Mouse (Mus musculus): ENCODE measurements around the gene Nipsnap3a. TPM values are rescaled to one million over a fixed set of nuclear protein-coding genes. Genes with fewer than 3 reads are reported as not detected.

The Nipsnap3a gene
- not detected in 2 replicates for polyA plus RNA-seq (2014; fragmentation: Nextera tagmentation; extraction: Ambion mirVana)

DNA sequence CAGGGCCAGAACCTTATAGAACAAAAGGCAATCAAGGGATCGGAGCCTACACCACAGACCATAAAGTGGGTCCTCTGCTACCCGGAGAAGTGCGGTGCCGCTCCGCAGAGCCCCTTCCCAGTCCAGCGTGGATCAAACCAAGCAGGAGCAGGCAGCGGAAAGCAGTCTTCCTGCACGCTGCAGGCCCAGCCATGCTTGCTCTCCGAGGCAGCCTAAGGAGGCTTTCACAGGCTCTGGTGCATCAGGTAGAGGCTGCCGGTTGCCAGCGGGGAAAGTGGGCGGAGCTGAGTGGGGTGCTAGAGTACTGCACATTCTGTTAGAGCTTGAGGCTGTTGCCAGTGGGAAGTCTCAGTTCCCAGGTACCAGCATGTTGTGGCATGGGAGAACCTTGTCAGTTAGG, at the start of gene Nipsnap3a:
Nipsnap3a (plus strand) TSS at position 25 of the 400 bp plus-strand sequence.
- H3K9ac ChIP-seq (replicated peaks; ENCODE audit: low read depth, low read length): no peak within 1 kb of the TSS

GRCm38 (mm10) chr4:52946665-52947064, 42.4 kb upstream of the Nipsnap3a start:
- Histone ChIP-seq H3K27ac (ENCODE audit: low read depth, low read length) (no peak overlapping the region), H3K9me3 (ENCODE audit: control insufficient read depth, low read length) (no peaks in the 10 kb centered on the region)
- no peak for ATAC-seq (ENCODE audit: low read depth)

More for the DNA sequence above, at the start of gene Nipsnap3a:
- Histone ChIP-seq H3K4me1 (ENCODE audit: control insufficient read depth, insufficient read depth, low read length) (no peaks in the 10 kb centered on the region), H3K9me3 (ENCODE audit: control insufficient read depth, low read length) (no peaks in the 10 kb centered on the region), H3K27me3 (ENCODE audit: control insufficient read depth, insufficient read depth, low read length) (no peaks in the 10 kb centered on the region), H3K4me3 (ENCODE audit: low read depth, low read length) (peak within 1 kb of the TSS; percentile 2; the same call in 1 of the 2 replicates), H3K36me3 (ENCODE audit: control insufficient read depth, insufficient read depth, low read length) (no peaks in the 10 kb centered on the region), H3K27ac (ENCODE audit: low read depth, low read length) (no peak within 1 kb of the TSS), H3K4me2 (ENCODE audit: low read depth, low read length) (peak within 1 kb of the TSS; percentile 23)
- peak; percentile 76; the same call in 1 of the 2 replicates for ATAC-seq (ENCODE audit: low read depth)
- 34% methylated on average over 12 of the region's 12 CpGs for WGBS

GRCm38 (mm10) chr4:52949005-52949404, 40.1 kb upstream of the Nipsnap3a start:
- no peaks in the 10 kb centered on the region for H3K27me3 ChIP-seq (ENCODE audit: control insufficient read depth, insufficient read depth, low read length)
- no peak overlapping the region for H3K4me2 ChIP-seq (ENCODE audit: low read depth, low read length)
- H3K27ac ChIP-seq (ENCODE audit: low read depth, low read length): no peak overlapping the region
- H3K4me1 ChIP-seq (ENCODE audit: control insufficient read depth, insufficient read depth, low read length): no peaks in the 10 kb centered on the region
- no peak for ATAC-seq (ENCODE audit: low read depth)
- H3K36me3 ChIP-seq (ENCODE audit: control insufficient read depth, insufficient read depth, low read length): no peaks in the 10 kb centered on the region
- H3K9me3 ChIP-seq (ENCODE audit: control insufficient read depth, low read length): no peaks in the 10 kb centered on the region
- H3K4me3 ChIP-seq (ENCODE audit: low read depth, low read length): no peak overlapping the region
- 78% methylated on average over 2 of the region's 2 CpGs for WGBS
- H3K9ac ChIP-seq (replicated peaks; ENCODE audit: low read depth, low read length): no peak overlapping the region

More at GRCm38 (mm10) chr4:52946665-52947064, 42.4 kb upstream of the Nipsnap3a start:
- Histone ChIP-seq H3K4me2 (ENCODE audit: low read depth, low read length) (no peak overlapping the region), H3K4me1 (ENCODE audit: control insufficient read depth, insufficient read depth, low read length) (no peaks in the 10 kb centered on the region), H3K4me3 (ENCODE audit: low read depth, low read length) (no peak overlapping the region), H3K27me3 (ENCODE audit: control insufficient read depth, insufficient read depth, low read length) (no peaks in the 10 kb centered on the region), H3K9ac (replicated peaks; ENCODE audit: low read depth, low read length) (no peak overlapping the region), H3K36me3 (ENCODE audit: control insufficient read depth, insufficient read depth, low read length) (no peaks in the 10 kb centered on the region)

- WGBS: 31% methylated on average over 4 of the region's 4 CpGs
- ATAC-seq (ENCODE audit: low read depth): peak; percentile 82; the same call in 1 of the 2 replicates
Observed at GRCm38 (mm10) chr4:52958693-52959092, 30.4 kb upstream of the Nipsnap3a start.

GRCm38 (mm10) chr4:52964247-52964646, 24.8 kb upstream of the Nipsnap3a start, which contains the start of gene Olfr270:
Olfr270 (plus strand) TSS chr4:52964547.
- Histone ChIP-seq H3K9ac (replicated peaks; ENCODE audit: low read depth, low read length) (no peak within 1 kb of the TSS), H3K4me1 (ENCODE audit: control insufficient read depth, insufficient read depth, low read length) (no peaks in the 10 kb centered on the region), H3K27me3 (ENCODE audit: control insufficient read depth, insufficient read depth, low read length) (no peaks in the 10 kb centered on the region), H3K4me2 (ENCODE audit: low read depth, low read length) (no peak within 1 kb of the TSS), H3K9me3 (ENCODE audit: control insufficient read depth, low read length) (no peaks in the 10 kb centered on the region), H3K36me3 (ENCODE audit: control insufficient read depth, insufficient read depth, low read length) (no peaks in the 10 kb centered on the region), H3K27ac (ENCODE audit: low read depth, low read length) (no peak within 1 kb of the TSS), H3K4me3 (ENCODE audit: low read depth, low read length) (no peak within 1 kb of the TSS)
- no peak for ATAC-seq (ENCODE audit: low read depth)

More at GRCm38 (mm10) chr4:52958693-52959092, 30.4 kb upstream of the Nipsnap3a start:
- no peak overlapping the region for H3K4me2 ChIP-seq (ENCODE audit: low read depth, low read length)
- H3K9me3 ChIP-seq (ENCODE audit: control insufficient read depth, low read length): no peaks in the 10 kb centered on the region
- no peaks in the 10 kb centered on the region for H3K36me3 ChIP-seq (ENCODE audit: control insufficient read depth, insufficient read depth, low read length)
- H3K27me3 ChIP-seq (ENCODE audit: control insufficient read depth, insufficient read depth, low read length): no peaks in the 10 kb centered on the region
- H3K4me3 ChIP-seq (ENCODE audit: low read depth, low read length): no peak overlapping the region
- no peaks in the 10 kb centered on the region for H3K4me1 ChIP-seq (ENCODE audit: control insufficient read depth, insufficient read depth, low read length)
- no peak overlapping the region for H3K27ac ChIP-seq (ENCODE audit: low read depth, low read length)
- H3K9ac ChIP-seq (replicated peaks; ENCODE audit: low read depth, low read length): no peak overlapping the region

DNA sequence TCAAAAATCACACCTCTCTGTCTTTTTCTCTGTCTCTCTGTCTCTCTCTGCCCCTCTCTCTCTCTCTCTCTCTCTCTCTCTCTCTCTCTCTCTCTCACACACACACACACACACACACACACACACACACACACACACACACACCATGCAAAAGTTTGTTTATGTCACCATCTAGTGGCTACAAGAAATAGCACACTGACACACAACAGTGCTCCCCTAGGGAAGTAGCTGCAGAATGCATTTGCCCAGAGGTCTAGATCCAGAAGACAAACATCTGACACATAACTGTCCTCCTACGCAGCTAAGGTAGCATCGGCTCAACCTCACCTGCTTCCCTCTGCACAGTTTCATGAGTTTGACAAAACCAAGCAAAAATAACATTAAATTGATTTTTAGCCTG, 3.9 kb upstream of the Nipsnap3a start:
- WGBS: 88% methylated on average over 2 of the region's 2 CpGs

GRCm38 (mm10) chr4:52986266-52986665, 2.8 kb upstream of the Nipsnap3a start:
- no peak overlapping the region for H3K4me3 ChIP-seq (ENCODE audit: low read depth, low read length)
- 78% methylated on average over 2 of the region's 2 CpGs for WGBS
- no peaks in the 10 kb centered on the region for H3K36me3 ChIP-seq (ENCODE audit: control insufficient read depth, insufficient read depth, low read length)
- H3K4me1 ChIP-seq (ENCODE audit: control insufficient read depth, insufficient read depth, low read length): no peaks in the 10 kb centered on the region
- no peak overlapping the region for H3K27ac ChIP-seq (ENCODE audit: low read depth, low read length)
- ATAC-seq (ENCODE audit: low read depth): no peak
- H3K9me3 ChIP-seq (ENCODE audit: control insufficient read depth, low read length): no peaks in the 10 kb centered on the region
- H3K4me2 ChIP-seq (ENCODE audit: low read depth, low read length): no peak overlapping the region
- H3K27me3 ChIP-seq (ENCODE audit: control insufficient read depth, insufficient read depth, low read length): no peaks in the 10 kb centered on the region
- H3K9ac ChIP-seq (replicated peaks; ENCODE audit: low read depth, low read length): no peak overlapping the region

More for the DNA sequence above, 3.9 kb upstream of the Nipsnap3a start:
- Histone ChIP-seq H3K9ac (replicated peaks; ENCODE audit: low read depth, low read length) (no peak overlapping the region), H3K36me3 (ENCODE audit: control insufficient read depth, insufficient read depth, low read length) (no peaks in the 10 kb centered on the region), H3K27me3 (ENCODE audit: control insufficient read depth, insufficient read depth, low read length) (no peaks in the 10 kb centered on the region), H3K27ac (ENCODE audit: low read depth, low read length) (no peak overlapping the region), H3K4me2 (ENCODE audit: low read depth, low read length) (no peak overlapping the region), H3K9me3 (ENCODE audit: control insufficient read depth, low read length) (no peaks in the 10 kb centered on the region), H3K4me1 (ENCODE audit: control insufficient read depth, insufficient read depth, low read length) (no peaks in the 10 kb centered on the region), H3K4me3 (ENCODE audit: low read depth, low read length) (no peak overlapping the region)
- 0 out of 2 replicates have a peak, but pooled peaks have one; percentile 47 for ATAC-seq (ENCODE audit: low read depth)

DNA sequence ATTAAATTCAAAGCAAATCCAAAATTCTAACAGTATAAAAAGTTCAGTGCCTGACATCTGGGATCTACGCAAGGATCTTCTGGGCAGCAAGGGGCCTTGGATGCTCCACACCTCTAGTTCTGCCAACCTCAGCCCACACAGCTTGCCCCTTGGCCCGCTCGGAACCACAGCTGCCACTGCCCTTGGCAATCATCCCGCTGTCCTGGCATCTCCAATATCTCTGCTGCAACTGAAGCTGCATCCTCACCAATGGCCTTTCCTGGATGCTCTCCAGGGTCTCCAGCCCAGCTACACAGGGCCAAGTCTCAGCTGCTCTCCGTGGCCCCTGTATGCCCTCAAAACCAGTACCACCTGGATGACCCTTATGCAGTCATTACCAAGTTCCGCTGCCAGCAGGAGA, 10.4 kb downstream of the Nipsnap3a start:
- H3K4me2 ChIP-seq (ENCODE audit: low read depth, low read length): no peak overlapping the region
- no peak overlapping the region for H3K9ac ChIP-seq (replicated peaks; ENCODE audit: low read depth, low read length)
- H3K27me3 ChIP-seq (ENCODE audit: control insufficient read depth, insufficient read depth, low read length): no peaks in the 10 kb centered on the region
- no peak overlapping the region for H3K27ac ChIP-seq (ENCODE audit: low read depth, low read length)
- no peaks in the 10 kb centered on the region for H3K4me1 ChIP-seq (ENCODE audit: control insufficient read depth, insufficient read depth, low read length)
- no peak overlapping the region for H3K4me3 ChIP-seq (ENCODE audit: low read depth, low read length)
- 93% methylated on average over 6 of the region's 6 CpGs for WGBS
- H3K9me3 ChIP-seq (ENCODE audit: control insufficient read depth, low read length): no peaks in the 10 kb centered on the region
- H3K36me3 ChIP-seq (ENCODE audit: control insufficient read depth, insufficient read depth, low read length): no peaks in the 10 kb centered on the region
- ATAC-seq (ENCODE audit: low read depth): no peak

DNA sequence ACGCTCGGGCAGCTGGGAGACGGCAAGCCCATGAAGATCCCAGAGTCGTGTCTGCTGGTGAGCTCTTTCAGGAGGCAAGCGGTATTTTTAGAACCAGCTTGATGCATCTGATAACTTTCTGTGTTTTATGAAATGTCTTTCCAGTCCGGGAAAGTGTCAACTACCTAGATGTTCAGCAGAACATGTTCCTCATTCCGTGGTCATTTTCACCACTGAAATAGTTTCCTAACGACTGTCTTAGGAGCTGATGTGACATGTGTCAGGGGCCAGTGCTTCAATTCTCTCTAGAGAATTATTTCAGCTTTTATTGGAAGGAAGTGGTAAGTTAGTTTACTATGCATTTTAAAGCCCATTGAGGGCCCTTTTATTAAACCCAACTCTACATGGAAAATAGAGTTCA, 11.1 kb downstream of the Nipsnap3a start:
- H3K27ac ChIP-seq (ENCODE audit: low read depth, low read length): no peak overlapping the region
- no peaks in the 10 kb centered on the region for H3K36me3 ChIP-seq (ENCODE audit: control insufficient read depth, insufficient read depth, low read length)
- no peaks in the 10 kb centered on the region for H3K27me3 ChIP-seq (ENCODE audit: control insufficient read depth, insufficient read depth, low read length)
- no peaks in the 10 kb centered on the region for H3K9me3 ChIP-seq (ENCODE audit: control insufficient read depth, low read length)
- no peak for ATAC-seq (ENCODE audit: low read depth)
- 89% methylated on average over 8 of the region's 8 CpGs for whole genome bisulfite sequencing
- no peak overlapping the region for H3K9ac ChIP-seq (replicated peaks; ENCODE audit: low read depth, low read length)
- H3K4me3 ChIP-seq (ENCODE audit: low read depth, low read length): no peak overlapping the region
- no peak overlapping the region for H3K4me2 ChIP-seq (ENCODE audit: low read depth, low read length)
- H3K4me1 ChIP-seq (ENCODE audit: control insufficient read depth, insufficient read depth, low read length): no peaks in the 10 kb centered on the region
